Mouse (Mus musculus) liver, embryonic 11.5 days (tissue): ENCODE measurements around the gene Gls. TPM values are rescaled to one million over a fixed set of nuclear protein-coding genes. Genes with fewer than 3 reads are reported as not detected.

Experiments
- ATAC-seq: fragments of 200-750 bp; cut with Nextera tagmentation; replicated peaks from 2 replicates; pipeline ENCODE4 v1.8.0; 2017; ENCODE audit warnings: moderate number of reproducible peaks, mild to moderate bottlenecking, moderate TSS enrichment, moderate library complexity; ENCODE audit not compliant: low FRiP score
- DNase-seq: peaks from one replicate; pipeline ENCODE4 v3.0.0-alpha.2; 2017; ENCODE audit warnings: low spot score
- H3K27ac ChIP-seq: fragments of 300-500 bp; sonication (generic); 2 replicates; pipeline ENCODE4 v1.5.1; 2014; ENCODE audit warnings: mild to moderate bottlenecking, low read depth, low read length, control low read depth
- H3K27me3 ChIP-seq: fragments of 300-500 bp; sonication (generic); replicated peaks from 2 replicates; pipeline ENCODE4 v1.6.1; 2014; ENCODE audit warnings: low read length, mixed read lengths; ENCODE audit not compliant: control insufficient read depth, insufficient read depth
- H3K36me3 ChIP-seq: fragments of 300-500 bp; sonication (generic); 2 replicates; pipeline ENCODE4 v1.6.1; 2014; ENCODE audit warnings: mild to moderate bottlenecking, low read length, moderate library complexity, mixed read lengths; ENCODE audit not compliant: control insufficient read depth, insufficient read depth
- H3K4me1 ChIP-seq: fragments of 300-500 bp; sonication (generic); replicated peaks from 2 replicates; pipeline ENCODE4 v1.6.1; 2014; ENCODE audit warnings: low read length, mixed read lengths; ENCODE audit not compliant: control insufficient read depth, insufficient read depth
- H3K4me2 ChIP-seq: fragments of 300-500 bp; sonication (generic); 2 replicates; pipeline ENCODE4 v1.6.1; 2014; ENCODE audit warnings: mild to moderate bottlenecking, control low read depth, moderate library complexity
- H3K4me3 ChIP-seq: fragments of 300-500 bp; sonication (generic); 2 replicates; pipeline ENCODE4 v1.5.1; 2014; ENCODE audit warnings: low read depth, low read length, control low read depth
- H3K9ac ChIP-seq: fragments of 300-500 bp; sonication (generic); 2 replicates; pipeline ENCODE4 v1.6.1; 2014; ENCODE audit warnings: low read depth, low read length, control low read depth
- H3K9me3 ChIP-seq: fragments of 300-500 bp; sonication (generic); 2 replicates; pipeline ENCODE4 v1.6.1; 2016; ENCODE audit warnings: low read length, inconsistent platforms, mixed read lengths; ENCODE audit not compliant: control insufficient read depth
- WGBS: fragments of 180-500 bp; shearing (Covaris S2); extraction: QIAGEN DNeasy Blood & Tissue Kit; methylation state at CpG from one replicate; pipeline ENCODE4 v1.1.7; 2014; 5-methylcytosine and 5-hydroxymethylcytosine counted together
- polyA plus RNA-seq: library from polyadenylated mRNA; unstranded; fragments of >200 nt; fragmentation: Nextera tagmentation; extraction: Ambion mirVana; gene quantifications from 2 replicates; pipeline ENCODE4 v1.2.1, GENCODE M21; 2014

Gls gene
- polyA plus RNA-seq, 1 experiment from 2014 or later: 23.6 TPM

- no peak overlapping the region for H3K27ac ChIP-seq
- 91% methylated on average over 2 of the region's 2 CpGs for WGBS
- no peak overlapping the region for H3K4me3 ChIP-seq
- no peaks in the 10 kb centered on the region for H3K27me3 ChIP-seq
- DNase-seq (no peak), ATAC-seq (no peak)
- H3K9ac ChIP-seq: no peak overlapping the region
- no peak overlapping the region for H3K4me2 ChIP-seq
- H3K36me3 ChIP-seq: 0 out of 2 replicates have a peak, but pooled peaks cover 2% of the 10 kb centered on the region
- H3K9me3 ChIP-seq: no peaks in the 10 kb centered on the region
- H3K4me1 ChIP-seq: no peaks in the 10 kb centered on the region
These were observed 75.0 kb downstream of the Gls start for GRCm38 (mm10) chr1:52158040-52158439.

GRCm38 (mm10) chr1:52156351-52156750 is 76.7 kb downstream of the Gls start:
- Histone ChIP-seq H3K4me1 (no peaks in the 10 kb centered on the region), H3K27me3 (no peaks in the 10 kb centered on the region), H3K4me2 (no peak overlapping the region), H3K27ac (no peak overlapping the region), H3K9ac (no peak overlapping the region), H3K36me3 (0 out of 2 replicates have a peak, but pooled peaks cover 2% of the 10 kb centered on the region), H3K9me3 (no peaks in the 10 kb centered on the region), H3K4me3 (no peak overlapping the region)
- WGBS: 86% methylated on average over 10 of the region's 10 CpGs
- no peak for ATAC-seq
- DNase-seq: no peak

- H3K27me3 ChIP-seq: no peaks in the 10 kb centered on the region
- peaks cover 13% of the 10 kb centered on the region for H3K4me1 ChIP-seq
- WGBS: 92% methylated on average over 8 of the region's 8 CpGs
- no peaks in the 10 kb centered on the region for H3K9me3 ChIP-seq
- no peak overlapping the region for H3K9ac ChIP-seq
- H3K27ac ChIP-seq: no peak overlapping the region
- DNase-seq (no peak), ATAC-seq (no peak)
- no peak overlapping the region for H3K4me2 ChIP-seq
- no peak overlapping the region for H3K4me3 ChIP-seq
- 0 out of 2 replicates have a peak, but pooled peaks cover 2% of the 10 kb centered on the region for H3K36me3 ChIP-seq
These were observed 78.1 kb downstream of the Gls start for GRCm38 (mm10) chr1:52154890-52155289.

DNA sequence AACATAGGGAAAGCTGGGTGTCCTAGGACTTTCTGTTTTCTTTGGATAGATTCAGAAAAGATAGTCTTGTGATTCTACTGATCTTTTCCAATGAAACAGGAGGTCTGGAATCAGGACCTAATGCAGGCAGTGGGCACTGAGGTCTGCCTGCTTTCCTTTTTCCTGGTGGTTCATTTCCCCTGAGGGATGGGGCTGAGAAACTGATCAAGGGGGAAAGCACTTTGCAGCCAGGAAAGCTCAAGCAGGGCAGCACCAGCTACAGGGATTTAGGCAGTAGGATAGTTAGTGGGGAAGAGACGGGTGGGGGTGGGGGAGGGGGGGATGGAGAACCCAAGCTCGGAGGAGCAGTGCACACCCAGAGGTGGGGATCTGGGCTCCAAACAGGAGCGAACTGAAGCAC is 80.1 kb downstream of the Gls start:
- peaks cover 21% of the 10 kb centered on the region for H3K4me1 ChIP-seq
- ATAC-seq (no peak), DNase-seq (no peak)
- H3K4me3 ChIP-seq: no peak overlapping the region
- no peaks in the 10 kb centered on the region for H3K9me3 ChIP-seq
- no peak overlapping the region for H3K27ac ChIP-seq
- H3K4me2 ChIP-seq: no peak overlapping the region
- 0 out of 2 replicates have a peak, but pooled peaks cover 2% of the 10 kb centered on the region for H3K36me3 ChIP-seq
- no peaks in the 10 kb centered on the region for H3K27me3 ChIP-seq
- no peak overlapping the region for H3K9ac ChIP-seq
- 56% methylated on average over 3 of the region's 3 CpGs for WGBS

DNA sequence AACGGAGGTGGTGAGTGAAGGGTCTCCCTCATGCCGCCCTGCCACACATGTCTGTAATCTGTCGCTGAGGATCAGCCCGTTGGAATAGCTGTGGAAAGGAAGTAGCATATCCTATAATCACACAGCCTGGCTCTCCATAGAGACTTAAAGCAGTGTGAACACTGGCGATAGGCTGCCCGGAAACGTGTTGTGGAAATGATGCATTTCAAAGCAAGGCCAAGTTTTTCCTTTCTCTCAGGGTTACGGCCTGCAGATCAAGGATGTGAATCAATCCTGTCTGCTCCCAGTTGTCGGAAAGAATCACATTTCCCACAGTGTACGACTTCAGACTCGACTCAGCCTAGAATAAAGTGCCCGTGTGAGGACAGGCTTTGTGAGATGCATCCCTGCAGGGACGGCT is 80.7 kb downstream of the Gls start:
- H3K27me3 ChIP-seq: no peaks in the 10 kb centered on the region
- H3K9me3 ChIP-seq: no peaks in the 10 kb centered on the region
- ATAC-seq (no peak), DNase-seq (no peak)
- no peak overlapping the region for H3K4me2 ChIP-seq
- no peak overlapping the region for H3K4me3 ChIP-seq
- H3K27ac ChIP-seq: no peak overlapping the region
- no peak overlapping the region for H3K9ac ChIP-seq
- H3K36me3 ChIP-seq: no peaks in the 10 kb centered on the region
- 79% methylated on average over 13 of the region's 13 CpGs for WGBS
- peaks cover 21% of the 10 kb centered on the region for H3K4me1 ChIP-seq

GRCm38 (mm10) chr1:52151166-52151565 is 81.9 kb downstream of the Gls start:
- H3K27ac ChIP-seq: peak overlapping the region; percentile 19; the same call in 1 of the 2 replicates
- H3K4me2 ChIP-seq: peak overlapping the region; percentile 50
- DNase-seq (no peak), ATAC-seq (no peak)
- no peak overlapping the region for H3K4me3 ChIP-seq
- H3K9me3 ChIP-seq: no peaks in the 10 kb centered on the region
- 94% methylated on average over 5 of the region's 5 CpGs for WGBS
- peaks cover 21% of the 10 kb centered on the region for H3K4me1 ChIP-seq
- H3K9ac ChIP-seq: no peak overlapping the region
- H3K36me3 ChIP-seq: no peaks in the 10 kb centered on the region
- H3K27me3 ChIP-seq: no peaks in the 10 kb centered on the region

DNA sequence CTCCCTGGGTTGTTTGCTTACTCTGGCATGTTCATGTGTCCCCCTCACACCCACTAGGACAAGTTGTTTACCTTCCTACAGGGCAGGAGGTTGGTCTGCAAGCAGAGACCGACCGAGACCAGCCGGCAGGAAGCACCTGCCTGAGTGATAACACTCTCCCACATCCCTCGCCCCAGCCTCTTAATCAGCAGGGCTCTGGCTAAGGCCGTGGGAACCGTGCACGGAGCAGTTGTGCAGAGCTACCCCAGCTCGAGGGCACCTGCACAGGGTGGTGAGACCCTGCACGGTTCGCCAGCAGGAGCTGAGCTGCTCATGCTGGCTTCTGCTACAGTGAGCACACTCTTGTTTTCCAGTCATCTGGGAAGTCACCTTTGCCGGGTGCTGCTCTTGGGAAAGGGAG is 82.4 kb downstream of the Gls start:
- Histone ChIP-seq H3K9ac (no peak overlapping the region), H3K36me3 (no peaks in the 10 kb centered on the region), H3K4me1 (peaks cover 21% of the 10 kb centered on the region), H3K9me3 (no peaks in the 10 kb centered on the region), H3K27me3 (no peaks in the 10 kb centered on the region), H3K27ac (peak overlapping the region; percentile 52; the same call in 1 of the 2 replicates), H3K4me2 (peak overlapping the region; percentile 50), H3K4me3 (no peak overlapping the region)
- no peak for DNase-seq
- WGBS: 22% methylated on average over 11 of the region's 11 CpGs
- peak; percentile 85 for ATAC-seq

DNA sequence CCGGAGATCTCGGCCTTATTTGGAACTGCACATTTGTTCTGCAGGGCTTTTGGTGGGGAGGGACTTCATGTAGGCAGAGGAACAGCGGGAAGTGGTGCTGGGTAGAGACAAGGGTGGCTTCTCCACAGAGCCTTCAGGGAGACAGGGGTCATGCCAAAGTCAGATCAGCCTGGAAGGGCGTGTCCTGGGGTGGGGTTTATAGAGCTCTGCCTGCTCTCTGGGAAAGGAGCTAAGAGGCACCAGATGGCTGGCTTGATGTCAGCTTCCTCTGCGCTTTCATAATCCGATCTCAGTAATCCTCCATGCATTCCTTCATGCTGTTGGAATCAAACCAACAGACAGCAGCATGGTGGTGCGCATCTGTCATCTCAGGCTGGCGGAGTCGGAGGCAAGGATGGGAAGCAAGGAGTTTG is 83.1 kb downstream of the Gls start:
- peak; percentile 59 for DNase-seq
- Histone ChIP-seq H3K27me3 (no peaks in the 10 kb centered on the region), H3K36me3 (no peaks in the 10 kb centered on the region), H3K27ac (peak overlapping the region; percentile 52; the same call in 1 of the 2 replicates), H3K4me1 (peaks cover 21% of the 10 kb centered on the region), H3K9ac (no peak overlapping the region), H3K4me3 (no peak overlapping the region), H3K9me3 (no peaks in the 10 kb centered on the region), H3K4me2 (peak overlapping the region; percentile 50)
- 37% methylated on average over 9 of the region's 9 CpGs for WGBS
- peak; percentile 84 for ATAC-seq

DNA sequence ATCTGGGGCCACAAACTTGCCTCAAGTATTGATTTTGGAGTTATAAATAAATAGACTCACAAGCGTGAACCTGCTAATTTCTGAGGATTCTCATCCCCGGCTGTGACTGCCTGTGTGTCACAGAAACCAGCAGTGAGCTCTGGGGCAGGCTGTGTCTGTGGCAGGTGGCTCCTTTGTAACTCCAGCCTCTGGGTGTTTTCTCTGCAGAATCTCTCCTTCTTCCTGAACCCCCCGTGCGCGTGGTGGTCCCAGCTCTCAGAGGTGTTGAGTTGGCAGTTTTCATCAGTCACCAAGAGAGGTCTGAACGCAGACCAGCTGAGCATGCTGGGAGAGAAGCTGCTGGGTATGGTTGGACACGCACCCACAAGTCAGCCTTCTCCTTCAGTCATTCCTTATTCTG is 84.3 kb downstream of the Gls start:
- Histone ChIP-seq H3K36me3 (no peaks in the 10 kb centered on the region; the same call in 1 of the 2 replicates), H3K9ac (no peak overlapping the region)
- no peak for DNase-seq

More for the DNA sequence above, 84.3 kb downstream of the Gls start:
- no peak overlapping the region for H3K4me3 ChIP-seq
- H3K9me3 ChIP-seq: no peaks in the 10 kb centered on the region
- no peak overlapping the region for H3K4me2 ChIP-seq
- no peak overlapping the region for H3K27ac ChIP-seq
- ATAC-seq: no peak
- no peaks in the 10 kb centered on the region for H3K27me3 ChIP-seq
- 79% methylated on average over 7 of the region's 7 CpGs for WGBS
- peaks cover 21% of the 10 kb centered on the region for H3K4me1 ChIP-seq
